Mouse (Mus musculus) cerebellum, adult 2 months (tissue): Measurements from ENCODE around the gene Ly6g5b. TPM values are rescaled to one million over a fixed set of nuclear protein-coding genes. Genes with fewer than 3 reads are reported as not detected.

Source experiments
- DNase-seq, 2 experiments: peaks; one replicate each; pipeline ENCODE4 v3.0.0; 2021
- H3K27ac ChIP-seq: fragments of 200-500 bp; 2 replicates; pipeline ENCODE4 v1.5.1; 2012; ENCODE audit warnings: low read length, control low read depth, inconsistent platforms; ENCODE audit not compliant: insufficient read depth
- H3K27me3 ChIP-seq: fragments of 200-500 bp; 2 replicates; pipeline ENCODE4 v1.6.1; 2012; ENCODE audit warnings: inconsistent platforms, mild to moderate bottlenecking, low read length, moderate library complexity; ENCODE audit not compliant: control insufficient read depth, insufficient read depth
- H3K4me1 ChIP-seq: fragments of 200-500 bp; 2 replicates; pipeline ENCODE4 v1.6.1; 2011; ENCODE audit warnings: low read length; ENCODE audit not compliant: control insufficient read depth, insufficient read depth
- H3K4me3 ChIP-seq: fragments of 200-500 bp; replicated peaks from 2 replicates; pipeline ENCODE3; 2011; ENCODE audit warnings: mild to moderate bottlenecking, low read depth, low read length, control low read depth; ENCODE audit not compliant: insufficient read depth
- CTCF ChIP-seq: fragments of 200-500 bp; IDR thresholded peaks from 2 replicates; pipeline ENCODE4 v1.5.1; 2011; ENCODE audit warnings: low read depth, mild to moderate bottlenecking, control low read depth, low read length, moderate library complexity, borderline replicate concordance; ENCODE audit not compliant: insufficient read depth
- POLR2A ChIP-seq: fragments of 200-500 bp; IDR thresholded peaks from 2 replicates; pipeline ENCODE4 v1.6.1; 2011; ENCODE audit warnings: low read length, control low read depth, borderline replicate concordance; ENCODE audit not compliant: insufficient read depth
- WGBS: fragments of 180-500 bp; shearing (Covaris S2); methylation state at CpG from one replicate; pipeline ENCODE4 v1.1.7; 2018; 5-methylcytosine and 5-hydroxymethylcytosine counted together
- polyA plus RNA-seq: library from polyadenylated mRNA; depleted of rRNA; stranded (reverse); fragments of >200 nt; gene quantifications from 2 replicates; pipeline ENCODE4 v1.2.3, GENCODE M21; 2012

The Ly6g5b gene
- polyA plus RNA-seq, 1 experiment = 3.4 TPM

DNA sequence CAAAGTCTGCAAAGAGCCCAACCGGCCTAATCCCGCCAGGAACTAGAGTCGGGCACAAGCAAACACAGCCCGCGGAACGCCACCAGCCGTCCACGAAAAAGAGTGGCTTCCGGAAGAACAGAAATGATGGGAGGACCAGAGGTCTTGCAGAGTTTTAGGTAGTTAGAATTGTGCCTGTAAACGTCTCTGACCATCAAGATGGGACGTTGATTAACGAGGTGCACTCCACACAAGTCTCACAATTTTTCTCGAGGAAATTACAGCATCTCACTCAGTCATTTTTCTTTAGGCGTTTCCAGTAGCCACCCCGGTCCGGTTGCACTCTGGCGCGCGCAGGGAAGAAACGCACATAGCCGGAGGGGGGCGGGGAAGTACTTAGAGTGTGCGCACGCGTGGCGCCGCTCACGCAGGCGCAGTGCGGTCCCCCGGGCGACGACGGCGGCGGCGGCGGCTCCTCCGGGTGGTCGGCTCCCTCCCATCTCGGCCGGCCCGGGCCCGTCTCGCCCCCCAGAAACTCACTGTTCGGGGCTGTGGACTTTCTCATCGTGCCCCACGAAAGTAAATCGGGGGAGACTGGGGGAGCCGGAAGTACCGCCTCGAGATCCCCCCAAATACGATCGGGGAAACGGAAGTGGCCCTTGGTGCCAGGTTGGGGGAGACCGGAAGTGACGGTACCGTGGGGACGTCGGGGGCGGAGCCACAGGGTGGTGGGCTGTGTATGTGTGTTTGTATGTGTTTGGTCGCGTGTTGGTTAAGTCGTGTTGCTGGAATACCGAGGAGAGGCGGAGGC is 19.8 kb upstream of the Ly6g5b start, which contains the start of gene Bag6:
TSS of gene Bag6 (plus strand) at position 378 of the 790 bp plus-strand sequence.
- no peak for TF ChIP-seq CTCF
- TF ChIP-seq POLR2A = peak; percentile 70
- Histone ChIP-seq H3K27me3 (no peaks in the 10 kb centered on the region), H3K4me3 (peak within 1 kb of the TSS; percentile 91), H3K4me1 (peaks cover 4% of the 10 kb centered on the region; the same call in 1 of the 2 replicates), H3K27ac (peak within 1 kb of the TSS; percentile 96)
- WGBS = under 1% methylated on average over 66 of the region's 66 CpGs
- peak; percentile 93 to 98 for DNase-seq

DNA sequence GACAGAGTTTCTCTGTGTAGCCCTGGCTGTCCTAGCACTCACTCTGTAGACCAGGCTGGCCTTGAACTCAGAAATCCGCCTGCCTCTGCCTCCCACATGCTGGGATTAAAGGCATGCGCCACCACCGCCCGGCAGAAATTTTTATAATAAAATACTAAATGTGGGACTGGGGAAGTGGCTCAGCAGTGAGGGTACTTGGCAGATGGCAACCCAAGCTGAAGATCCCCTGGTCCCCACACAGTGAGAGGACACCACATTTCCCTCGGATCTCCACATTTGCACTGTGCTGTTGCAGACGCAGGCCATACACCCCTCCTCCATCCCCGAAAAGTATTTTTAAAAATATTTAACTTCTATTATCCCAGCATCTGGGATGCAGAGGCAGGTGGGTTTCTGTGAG is 18.3 kb upstream of the Ly6g5b start:
- Histone ChIP-seq H3K27ac (no peak overlapping the region), H3K4me3 (no peak overlapping the region), H3K27me3 (no peaks in the 10 kb centered on the region), H3K4me1 (peaks cover 2% of the 10 kb centered on the region)
- TF ChIP-seq CTCF (no peak), POLR2A (no peak)
- 88% methylated on average over 7 of the region's 7 CpGs for WGBS
- no peak for DNase-seq

DNA sequence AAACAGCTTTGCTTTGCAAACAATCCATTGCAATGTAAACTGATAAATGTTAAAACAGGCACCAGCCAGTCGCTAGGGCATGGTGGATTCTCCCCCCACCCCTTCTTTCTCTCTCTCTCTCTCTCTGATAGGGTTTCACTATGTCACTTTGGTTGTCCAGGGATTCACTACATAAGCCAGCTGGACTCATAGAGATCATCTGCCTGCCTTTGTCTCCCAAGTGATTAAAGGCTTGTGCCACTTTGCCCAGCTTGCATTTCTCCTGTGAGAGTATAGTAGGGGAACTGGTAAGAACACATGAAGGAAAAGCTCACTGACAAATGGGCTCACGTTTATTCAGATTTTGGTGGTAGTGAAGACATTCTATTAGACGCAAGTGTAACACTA is 16.9 kb upstream of the Ly6g5b start:
- no peak overlapping the region for H3K4me3 ChIP-seq
- H3K27ac ChIP-seq = no peak overlapping the region
- TF ChIP-seq POLR2A (no peak), CTCF (no peak)
- WGBS = 78% methylated on average over 3 of the region's 3 CpGs
- no peaks in the 10 kb centered on the region for H3K27me3 ChIP-seq
- DNase-seq = no peak
- peaks cover 6% of the 10 kb centered on the region for H3K4me1 ChIP-seq

DNA sequence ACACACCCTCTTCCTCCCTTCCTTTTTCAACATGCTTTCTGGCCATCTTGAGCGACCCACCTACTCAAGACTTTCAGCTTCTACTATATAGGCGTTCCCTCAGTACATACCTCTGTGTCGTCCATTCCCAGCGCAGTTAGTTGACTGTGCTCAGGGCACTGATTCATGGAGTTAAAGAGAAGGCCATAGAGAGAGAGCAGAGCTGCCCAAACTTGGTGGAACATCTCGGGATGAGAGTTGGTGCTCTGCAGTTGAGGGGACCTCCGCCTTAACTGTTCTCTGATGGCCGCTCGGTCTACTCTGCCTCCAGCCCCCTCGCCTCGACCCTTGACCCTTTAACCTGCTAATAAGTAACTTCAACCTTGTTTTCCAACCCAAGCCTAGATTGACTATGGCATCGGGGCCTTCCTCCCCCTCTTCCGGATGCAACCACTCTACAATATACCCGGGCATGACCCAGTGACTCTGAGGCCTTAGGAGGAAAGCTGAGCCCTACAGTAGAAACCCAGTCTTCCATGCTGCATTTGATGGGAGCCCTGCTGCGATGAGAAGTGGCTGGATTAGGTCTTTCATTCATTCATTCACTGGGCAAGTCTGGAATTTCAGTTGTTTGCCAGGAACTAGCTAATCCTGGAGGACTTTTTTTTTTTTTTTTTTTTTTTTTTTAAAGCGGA is 16.4 kb upstream of the Ly6g5b start, which contains the start of gene Apom:
TSS of gene Apom (minus strand) at position 551 of the 674 bp plus-strand sequence.
- TF ChIP-seq CTCF (no peak), POLR2A (no peak)
- no peak within 1 kb of the TSS for H3K27ac ChIP-seq
- no peaks in the 10 kb centered on the region for H3K27me3 ChIP-seq
- H3K4me1 ChIP-seq = peaks cover 6% of the 10 kb centered on the region
- no peak within 1 kb of the TSS for H3K4me3 ChIP-seq
- no peak for DNase-seq
- 83% methylated on average over 15 of the region's 15 CpGs for WGBS

DNA sequence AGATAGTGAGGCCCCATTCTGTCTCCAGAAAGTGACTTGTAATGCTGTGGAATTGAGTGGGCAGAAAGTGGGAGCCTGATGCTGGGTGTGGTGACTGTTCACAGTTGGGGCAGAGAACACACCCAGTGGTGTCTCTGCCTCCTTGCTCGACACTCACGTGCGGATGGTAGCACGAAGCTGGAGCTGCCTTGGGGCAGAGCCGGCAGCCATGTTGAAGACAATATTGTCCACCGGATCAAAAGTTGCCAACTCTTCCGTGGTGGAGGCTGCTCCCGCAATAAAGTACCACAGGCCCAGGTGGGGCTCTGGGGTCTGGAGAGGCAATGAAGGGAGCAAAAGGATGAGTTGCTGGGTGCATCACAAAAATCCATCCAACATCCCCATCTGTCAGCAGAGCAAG is 15.8 kb upstream of the Ly6g5b start:
- H3K27me3 ChIP-seq = no peaks in the 10 kb centered on the region
- WGBS = 89% methylated on average over 8 of the region's 8 CpGs
- TF ChIP-seq POLR2A = no peak
- no peak for TF ChIP-seq CTCF

DNA sequence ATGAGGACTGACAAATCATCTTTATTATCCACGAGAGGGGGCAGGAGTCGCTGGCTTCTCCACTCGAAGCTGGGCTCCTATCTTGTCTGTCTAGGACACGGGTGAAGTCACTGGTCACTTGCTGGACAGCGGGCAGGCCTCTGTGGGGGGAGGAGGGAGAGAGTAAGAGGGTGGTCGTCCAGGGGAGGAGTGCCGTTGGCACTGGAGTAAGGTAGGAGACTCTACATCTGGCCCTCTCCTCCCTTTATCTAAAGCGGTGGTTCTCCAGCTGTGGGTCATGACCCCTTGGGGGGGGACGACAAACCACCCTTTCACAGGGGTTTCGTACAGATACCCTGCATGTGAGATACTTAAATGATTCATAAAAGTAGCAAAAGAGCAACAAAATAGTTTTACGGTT is 13.8 kb upstream of the Ly6g5b start:
- Histone ChIP-seq H3K4me3 (no peak overlapping the region), H3K4me1 (peaks cover 10% of the 10 kb centered on the region), H3K27me3 (no peaks in the 10 kb centered on the region), H3K27ac (no peak overlapping the region)
- no peak for DNase-seq
- TF ChIP-seq CTCF = no peak
- TF ChIP-seq POLR2A = no peak
- 51% methylated on average over 11 of the region's 11 CpGs for WGBS

More for the DNA sequence above, 15.8 kb upstream of the Ly6g5b start:
- no peak overlapping the region for H3K27ac ChIP-seq
- H3K4me3 ChIP-seq = no peak overlapping the region
- peaks cover 6% of the 10 kb centered on the region; the same call in 1 of the 2 replicates for H3K4me1 ChIP-seq
- DNase-seq = no peak

DNA sequence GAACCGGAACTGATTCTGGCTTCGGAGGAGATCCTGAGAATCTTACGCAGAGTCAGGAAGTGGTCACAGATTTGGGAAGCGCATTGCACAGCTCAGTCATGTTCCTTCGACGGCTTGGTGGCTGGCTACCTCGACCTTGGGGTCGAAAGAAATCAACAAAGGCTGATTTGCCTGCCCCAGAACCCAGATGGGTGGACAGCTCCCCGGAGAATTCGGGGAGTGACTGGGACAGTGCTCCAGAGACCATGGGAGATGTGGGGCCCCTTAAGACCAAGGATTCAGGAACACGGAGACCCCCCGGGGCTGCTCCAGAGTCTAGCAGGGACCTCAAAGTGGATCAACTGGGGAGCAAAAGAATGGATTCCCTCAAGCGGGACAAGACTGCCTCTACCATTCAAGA is 11.8 kb upstream of the Ly6g5b start:
- Histone ChIP-seq H3K27ac (no peak overlapping the region), H3K27me3 (no peaks in the 10 kb centered on the region), H3K4me1 (peaks cover 10% of the 10 kb centered on the region), H3K4me3 (peak overlapping the region; percentile 79)
- WGBS = 57% methylated on average over 13 of the region's 13 CpGs
- no peak for DNase-seq
- TF ChIP-seq POLR2A = no peak
- no peak for TF ChIP-seq CTCF
